Mouse (Mus musculus): Measurements from ENCODE around the gene Purb.

- TF ChIP-seq FOSL1 (IDR thresholded peaks at IDR 0.05; ENCODE audit: insufficient read depth, low read length, poor library complexity, severe bottlenecking), result no peak
- TF ChIP-seq CTCF (IDR thresholded peaks at IDR 0.05; ENCODE audit: control insufficient read depth, insufficient read depth, insufficient read length), result no peak
- no peak for TF ChIP-seq MYOD1 (IDR thresholded peaks at IDR 0.05; ENCODE audit: control insufficient read depth, insufficient read length, low read depth)
- TF ChIP-seq MAX (IDR thresholded peaks at IDR 0.05), result no peak
Measured at GRCm38 (mm10) chr11:6524880-6525238, 49.1 kb upstream of the Purb start.
